Mouse (Mus musculus) liver, postnatal 0 days (tissue): Measurements from ENCODE around the gene Slc26a5. TPM values are rescaled to one million over a fixed set of nuclear protein-coding genes. Genes with fewer than 3 reads are reported as not detected.

Experiments used
- ATAC-seq: fragments of 200-750 bp; cut with Nextera tagmentation; 2 replicates; pipeline ENCODE4 v1.8.0; 2017; ENCODE audit warnings: mild to moderate bottlenecking, moderate library complexity
- DNase-seq: peaks from one replicate; pipeline ENCODE4 v3.0.0-alpha.2; 2016
- H3K27ac ChIP-seq: fragments of 300-500 bp; sonication (generic); 2 replicates; pipeline ENCODE4 v1.5.1; 2014; ENCODE audit warnings: antibody characterized with exemption, moderate library complexity, mild to moderate bottlenecking, low read depth
- H3K27me3 ChIP-seq: fragments of 300-500 bp; sonication (generic); 2 replicates; pipeline ENCODE4 v1.6.1; 2014; ENCODE audit warnings: low read length, control low read depth, mixed read lengths; ENCODE audit not compliant: insufficient read depth
- H3K36me3 ChIP-seq: fragments of 300-500 bp; sonication (generic); replicated peaks from 2 replicates; pipeline ENCODE4 v1.6.1; 2014; ENCODE audit warnings: mild to moderate bottlenecking, control low read depth, low read length, moderate library complexity, mixed read lengths; ENCODE audit not compliant: insufficient read depth
- H3K4me1 ChIP-seq: fragments of 300-500 bp; sonication (generic); 2 replicates; pipeline ENCODE4 v1.6.1; 2014; ENCODE audit warnings: antibody characterized with exemption, mild to moderate bottlenecking, control low read depth; ENCODE audit not compliant: insufficient read depth
- H3K4me2 ChIP-seq: fragments of 300-500 bp; sonication (generic); 2 replicates; pipeline ENCODE4 v1.6.1; 2014; ENCODE audit warnings: low read depth, mild to moderate bottlenecking, low read length, moderate library complexity, mixed read lengths
- H3K4me3 ChIP-seq: fragments of 300-500 bp; sonication (generic); 2 replicates; pipeline ENCODE4 v1.5.1; 2014; ENCODE audit warnings: low read depth, low read length
- H3K9ac ChIP-seq: fragments of 300-500 bp; sonication (generic); replicated peaks from 2 replicates; pipeline ENCODE4 v1.6.1; 2014; ENCODE audit warnings: mild to moderate bottlenecking, moderate library complexity
- H3K9me3 ChIP-seq: fragments of 300-500 bp; sonication (generic); 2 replicates; pipeline ENCODE4 v1.6.1; 2016; ENCODE audit warnings: mild to moderate bottlenecking, control low read depth, low read length, mixed read lengths
- CTCF ChIP-seq: sonication (generic); IDR thresholded peaks from 2 replicates; pipeline ENCODE4 v1.5.1; 2016; ENCODE audit warnings: antibody characterized with exemption, low read depth
- EP300 ChIP-seq: IDR thresholded peaks from 2 replicates; pipeline ENCODE4 v1.6.1; 2016; ENCODE audit warnings: antibody characterized with exemption, low read depth, mild to moderate bottlenecking
- WGBS: fragments of 180-500 bp; shearing (Covaris S2); extraction: QIAGEN DNeasy Blood & Tissue Kit; methylation state at CpG from one replicate; pipeline ENCODE4 v1.1.7; 2014; ENCODE audit not compliant: insufficient replicate concordance; 5-methylcytosine and 5-hydroxymethylcytosine counted together
- polyA plus RNA-seq: library from polyadenylated mRNA; unstranded; fragments of >200 nt; fragmentation: Nextera tagmentation; extraction: Ambion mirVana; gene quantifications from 2 replicates; pipeline ENCODE4 v1.2.1, GENCODE M21; 2015

Slc26a5 gene
- polyA plus RNA-seq, 1 experiment from 2014 or later: not detected

GRCm38 (mm10) chr5:21785053-21785452 is 80.4 kb downstream of the Slc26a5 start, which contains the start of the genes Dnajc2 and Psmc2:
Gene Dnajc2 (minus strand): TSS chr5:21785251.
Gene Psmc2 (plus strand): TSS chr5:21785283.
- Histone ChIP-seq H3K4me3 (peak within 1 kb of the TSS; percentile 99), H3K9ac (peak within 1 kb of the TSS; percentile 90), H3K4me1 (peaks cover 22% of the 10 kb centered on the region), H3K4me2 (peak within 1 kb of the TSS; percentile 100), H3K27ac (peak within 1 kb of the TSS; percentile 89), H3K27me3 (no peaks in the 10 kb centered on the region), H3K36me3 (peaks cover 28% of the 10 kb centered on the region), H3K9me3 (no peaks in the 10 kb centered on the region)
- TF ChIP-seq CTCF (no peak), EP300 (peak; percentile 19; the same call in 1 of the 2 replicates)
- WGBS: under 1% methylated on average over 37 of the region's 37 CpGs
- ATAC-seq (peak; percentile 92), DNase-seq (peak; percentile 93)

GRCm38 (mm10) chr5:21784161-21785052 is 81.0 kb downstream of the Slc26a5 start:
- peak overlapping the region; percentile 100 for H3K4me2 ChIP-seq
- peak; percentile 46 for DNase-seq
- peak overlapping the region; percentile 58 for H3K27ac ChIP-seq
- H3K4me1 ChIP-seq: peaks cover 22% of the 10 kb centered on the region
- WGBS: under 1% methylated on average over 49 of the region's 51 CpGs
- peak overlapping the region; percentile 90 for H3K9ac ChIP-seq
- peaks cover 32% of the 10 kb centered on the region for H3K36me3 ChIP-seq
- H3K27me3 ChIP-seq: no peaks in the 10 kb centered on the region
- no peaks in the 10 kb centered on the region for H3K9me3 ChIP-seq
- H3K4me3 ChIP-seq: peak overlapping the region; percentile 99
- TF ChIP-seq EP300: no peak
- ATAC-seq: peak; percentile 8; the same call in 1 of the 2 replicates

- H3K4me1 ChIP-seq: no peaks in the 10 kb centered on the region
- H3K9me3 ChIP-seq: no peaks in the 10 kb centered on the region
- peaks cover 46% of the 10 kb centered on the region for H3K36me3 ChIP-seq
- no peak overlapping the region for H3K27ac ChIP-seq
- no peak overlapping the region for H3K4me3 ChIP-seq
- ATAC-seq: no peak
- no peak for DNase-seq
- no peak overlapping the region for H3K9ac ChIP-seq
- TF ChIP-seq CTCF (no peak), EP300 (no peak)
- 90% methylated on average over 6 of the region's 6 CpGs for whole genome bisulfite sequencing
- H3K4me2 ChIP-seq: no peak overlapping the region
- no peaks in the 10 kb centered on the region for H3K27me3 ChIP-seq
These were observed 88.9 kb downstream of the Slc26a5 start for GRCm38 (mm10) chr5:21776491-21776890.

- Histone ChIP-seq H3K36me3 (peaks cover 50% of the 10 kb centered on the region), H3K4me2 (no peak overlapping the region), H3K9me3 (no peaks in the 10 kb centered on the region), H3K4me1 (no peaks in the 10 kb centered on the region), H3K4me3 (no peak overlapping the region), H3K9ac (no peak overlapping the region), H3K27me3 (no peaks in the 10 kb centered on the region), H3K27ac (no peak overlapping the region)
- no peak for DNase-seq
- ATAC-seq: no peak
- TF ChIP-seq CTCF: no peak
- TF ChIP-seq EP300: no peak
- WGBS: 88% methylated on average over 6 of the region's 6 CpGs
These were observed 95.6 kb downstream of the Slc26a5 start for GRCm38 (mm10) chr5:21769841-21770240.

GRCm38 (mm10) chr5:21768506-21768905 is 96.9 kb downstream of the Slc26a5 start:
- Histone ChIP-seq H3K4me1 (no peaks in the 10 kb centered on the region), H3K36me3 (peaks cover 50% of the 10 kb centered on the region), H3K4me3 (no peak overlapping the region), H3K9me3 (no peaks in the 10 kb centered on the region), H3K4me2 (no peak overlapping the region), H3K27ac (no peak overlapping the region), H3K27me3 (no peaks in the 10 kb centered on the region), H3K9ac (no peak overlapping the region)
- TF ChIP-seq CTCF: no peak
- TF ChIP-seq EP300: no peak
- 56% methylated on average over 4 of the region's 4 CpGs for WGBS
- ATAC-seq (no peak), DNase-seq (no peak)

Other genes starting within 250 kb of the Slc26a5 start
- gene Fbxl13, start 220.0 kb downstream of the Slc26a5 start, polyA plus RNA-seq: 0.05 and 0.09 TPM in 2 replicates
- gene Armc10, start 219.8 kb downstream of the Slc26a5 start, polyA plus RNA-seq: 7.4 TPM in 2 replicates
- gene Napepld, start 164.2 kb downstream of the Slc26a5 start, polyA plus RNA-seq: 0.53 and 0.70 TPM in 2 replicates
- 43.6 and 45.9 TPM in 2 replicates for gene Pmpcb, start 128.5 kb downstream of the Slc26a5 start, polyA plus RNA-seq
- gene Dnajc2, start 80.4 kb downstream of the Slc26a5 start, polyA plus RNA-seq: 25.0 and 27.1 TPM in 2 replicates
- gene Psmc2, start 80.3 kb downstream of the Slc26a5 start, polyA plus RNA-seq: 76.7 and 82.0 TPM in 2 replicates